Mouse (Mus musculus) embryo, embryonic 9.5 days (tissue): Measurements from ENCODE around the gene Agbl4.

Experiments used
- DNase-seq: peaks from one replicate; pipeline ENCODE4 v3.0.0-alpha.2; 2017; ENCODE audit errors: extremely low spot score

Gene Agbl4

GRCm38 (mm10) chr4:111256931-111257330 is 859.5 kb downstream of the Agbl4 start:
- DNase-seq: no peak

- no peak for DNase-seq
Measured at GRCm38 (mm10) chr4:111280936-111281335, 883.5 kb downstream of the Agbl4 start.

DNA sequence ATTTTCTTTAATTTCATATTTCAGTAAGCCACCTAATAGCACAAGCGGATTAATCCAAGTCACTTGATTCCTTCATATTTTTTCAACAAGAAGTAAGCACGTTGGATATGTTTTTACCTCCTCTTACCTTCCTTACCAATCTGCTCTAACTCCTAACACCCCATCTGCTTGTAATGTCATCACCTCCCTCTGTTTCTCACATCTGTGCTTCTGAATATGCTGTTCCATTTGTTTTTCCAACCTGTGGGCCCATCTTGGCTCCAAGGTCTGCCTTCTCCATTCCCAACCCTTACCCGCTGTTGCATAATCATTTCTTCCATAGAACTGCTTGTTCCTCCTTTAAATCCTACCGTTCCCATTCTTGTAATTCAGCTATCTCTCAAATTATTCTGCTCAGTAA is 884.4 kb downstream of the Agbl4 start:
- no peak for DNase-seq

DNA sequence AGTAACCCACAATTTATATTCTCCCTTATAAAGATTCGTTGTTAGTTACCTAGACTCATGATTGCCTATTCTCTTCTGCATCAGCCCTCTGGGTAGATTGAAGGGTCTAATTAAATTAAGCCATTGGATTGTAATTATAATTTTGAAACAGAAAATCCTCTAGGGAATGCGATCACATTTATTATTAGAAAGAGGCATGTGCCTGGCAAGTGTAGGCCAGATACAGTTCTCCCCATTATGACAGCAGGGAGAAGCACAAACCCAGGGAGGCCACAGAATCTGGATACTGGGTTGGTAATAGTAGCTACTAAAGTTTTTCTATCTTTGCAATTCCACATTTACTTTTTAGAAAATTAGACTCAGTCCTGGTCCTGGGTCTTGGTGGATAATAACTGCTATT is 887.2 kb downstream of the Agbl4 start:
- no peak for DNase-seq

DNA sequence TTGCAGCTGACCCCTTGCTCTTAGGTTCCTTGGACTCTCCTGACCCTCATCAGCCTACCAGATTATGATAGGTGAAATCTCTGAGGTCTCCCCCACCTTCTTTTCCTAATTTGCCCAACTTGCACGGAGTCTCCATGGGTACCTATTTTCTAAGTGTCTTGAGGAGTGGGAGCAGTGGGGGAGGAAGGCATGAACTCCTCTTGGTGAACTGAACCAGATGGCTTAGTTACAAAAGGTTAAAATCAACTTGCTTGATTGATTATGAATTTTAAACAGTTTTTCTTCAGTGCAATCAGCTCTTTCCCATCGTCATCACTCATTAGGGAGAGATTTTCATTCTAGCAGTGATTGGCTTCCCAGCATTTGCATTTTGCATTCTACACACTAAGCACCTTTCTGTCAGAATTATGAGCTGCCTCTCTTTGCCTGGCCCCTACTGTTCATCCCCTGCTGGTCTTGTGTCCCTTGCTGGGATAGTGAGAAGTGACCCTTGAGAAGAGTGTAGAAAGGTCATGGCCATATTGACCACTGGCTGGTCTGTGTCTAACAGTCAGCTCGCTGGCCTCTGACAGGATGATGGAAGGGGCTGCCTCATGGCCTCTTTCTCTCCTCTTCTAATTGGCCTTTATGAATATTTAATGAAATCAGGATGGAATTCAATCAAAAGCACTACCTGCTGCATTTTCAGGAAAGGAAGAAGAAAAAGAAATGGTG is 897.2 kb downstream of the Agbl4 start:
- no peak for DNase-seq

DNA sequence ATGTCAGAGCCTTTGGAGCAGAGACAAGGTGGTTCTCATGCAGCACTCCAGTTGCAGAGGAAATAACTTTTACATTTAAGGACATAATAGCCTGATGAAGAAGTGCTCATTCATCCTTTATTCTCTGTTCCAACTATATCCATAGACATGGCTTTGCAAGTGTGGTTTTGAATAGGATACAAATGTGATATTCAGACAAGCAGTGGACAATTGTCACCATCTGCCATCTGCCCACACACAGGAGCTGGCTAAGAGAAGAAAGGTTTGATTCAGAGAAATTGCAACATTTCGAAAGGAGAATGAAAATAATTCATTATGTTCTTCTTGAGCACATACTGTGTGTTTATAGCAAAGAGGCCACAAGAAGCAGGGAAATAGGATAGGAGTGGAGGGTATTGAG is 909.1 kb downstream of the Agbl4 start:
- DNase-seq: no peak

DNA sequence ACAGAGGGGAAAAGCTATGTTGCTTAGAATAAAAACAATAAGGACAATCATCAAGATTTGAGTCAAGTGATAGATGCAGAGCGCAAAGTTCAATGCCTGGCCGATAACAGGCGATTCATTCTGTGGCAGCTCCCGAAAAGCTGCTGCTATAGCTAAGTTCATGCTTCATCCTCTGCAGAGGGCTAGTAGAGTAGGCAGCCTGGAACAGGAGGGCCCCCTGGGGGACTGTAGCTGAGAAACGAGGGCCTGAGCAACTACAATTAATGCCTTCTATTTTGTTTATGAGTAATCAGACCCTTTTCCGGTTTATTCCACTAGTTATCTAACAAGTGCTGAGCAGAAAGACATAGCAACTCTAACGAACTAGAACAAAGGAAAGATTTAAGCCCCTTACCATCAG is 909.7 kb downstream of the Agbl4 start:
- DNase-seq: no peak

GRCm38 (mm10) chr4:111307633-111308032 is 910.2 kb downstream of the Agbl4 start:
- DNase-seq: no peak

DNA sequence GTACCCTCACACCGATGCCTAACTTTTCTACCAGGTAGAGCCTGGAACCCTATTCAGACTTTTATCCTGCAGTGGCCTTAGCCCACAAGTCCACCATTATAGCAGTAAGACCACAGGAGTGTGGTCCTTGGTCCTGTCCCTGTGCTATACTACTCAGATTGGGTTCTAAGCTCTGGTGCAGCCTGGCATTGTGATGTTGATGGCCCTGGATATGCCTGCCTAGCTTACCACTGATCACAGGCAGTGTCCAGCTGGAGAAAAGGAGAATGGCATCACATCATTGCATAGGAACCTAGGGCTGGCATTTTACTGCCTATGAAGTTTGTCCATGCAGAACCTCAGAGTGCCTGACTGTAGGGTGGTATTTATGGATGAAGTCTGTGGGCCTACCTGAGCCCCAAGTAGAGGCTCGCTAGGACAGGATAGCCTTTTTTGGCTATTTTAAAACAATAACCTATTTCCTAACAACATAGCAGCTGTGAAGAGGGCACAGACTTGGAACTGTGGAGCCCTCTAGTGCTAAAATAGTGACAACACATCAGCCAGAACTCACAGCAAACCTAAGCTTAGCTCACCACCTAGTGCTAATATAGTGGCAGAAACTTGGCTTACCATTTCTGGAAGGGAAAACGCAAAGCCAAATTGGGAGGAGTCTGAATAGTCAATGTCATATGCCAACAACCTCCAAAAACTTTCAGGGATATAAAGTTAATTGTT is 911.3 kb downstream of the Agbl4 start:
- DNase-seq: no peak

DNA sequence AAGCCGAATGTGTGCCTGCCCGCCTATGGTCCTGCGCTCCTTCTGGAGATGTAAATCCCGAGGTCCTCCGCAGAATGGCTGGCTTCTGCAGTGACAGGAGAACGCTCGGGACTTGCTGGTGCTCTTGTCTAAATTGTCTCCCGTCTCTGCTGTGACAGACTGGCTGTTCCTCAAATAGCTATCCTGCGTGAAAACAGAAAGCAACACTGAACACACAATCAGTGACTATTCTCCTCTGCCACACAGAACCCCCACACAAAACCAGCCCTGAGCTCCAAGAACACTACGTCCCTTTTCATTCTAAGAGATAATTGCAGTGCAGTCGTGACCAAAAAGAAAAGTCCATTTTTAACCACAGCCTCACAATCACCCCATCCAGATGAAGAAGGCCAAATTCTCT is 929.6 kb downstream of the Agbl4 start:
- no peak for DNase-seq

GRCm38 (mm10) chr4:111327760-111328373 is 930.4 kb downstream of the Agbl4 start:
- peak; percentile 31 for DNase-seq

DNA sequence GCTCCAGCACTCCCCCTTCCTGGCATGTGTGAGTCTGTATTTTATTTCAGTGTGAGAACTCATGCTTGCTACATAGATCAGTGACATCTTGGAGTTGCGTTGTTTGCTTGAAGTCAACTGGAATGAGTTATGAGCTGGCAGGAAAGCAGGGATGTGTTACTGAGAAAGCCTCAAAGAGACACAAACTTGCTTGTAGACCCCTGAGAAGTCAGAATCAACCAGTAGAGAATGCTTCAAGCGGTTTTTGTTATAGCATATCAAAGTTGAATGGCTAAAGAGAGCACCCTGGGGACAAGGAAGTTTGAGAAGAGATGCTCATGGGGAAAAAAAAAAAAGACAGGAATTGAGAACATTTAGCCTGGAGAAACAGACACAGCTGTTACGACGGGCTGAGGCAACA is 932.0 kb downstream of the Agbl4 start:
- no peak for DNase-seq

GRCm38 (mm10) chr4:111332864-111333263 is 935.4 kb downstream of the Agbl4 start:
- DNase-seq: no peak

DNA sequence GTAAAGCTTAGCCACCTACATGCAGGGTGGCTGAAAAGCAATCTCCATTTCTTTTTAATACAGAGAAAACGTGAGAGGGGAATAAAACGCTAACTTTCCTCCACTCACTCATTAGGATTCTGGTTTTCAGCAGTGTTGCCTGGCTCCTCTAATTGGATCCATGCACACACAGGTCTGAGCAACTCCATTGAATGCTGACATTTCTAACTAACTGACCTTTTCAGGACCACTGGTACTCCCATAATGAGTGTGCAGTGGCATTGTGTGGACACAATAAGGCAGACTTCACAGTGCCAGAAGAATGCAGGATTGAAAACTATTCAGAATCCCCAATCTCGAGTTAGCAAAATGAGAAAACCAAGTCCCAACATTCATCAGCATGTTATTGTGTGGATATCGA is 952.5 kb downstream of the Agbl4 start:
- DNase-seq: peak; percentile 12

DNA sequence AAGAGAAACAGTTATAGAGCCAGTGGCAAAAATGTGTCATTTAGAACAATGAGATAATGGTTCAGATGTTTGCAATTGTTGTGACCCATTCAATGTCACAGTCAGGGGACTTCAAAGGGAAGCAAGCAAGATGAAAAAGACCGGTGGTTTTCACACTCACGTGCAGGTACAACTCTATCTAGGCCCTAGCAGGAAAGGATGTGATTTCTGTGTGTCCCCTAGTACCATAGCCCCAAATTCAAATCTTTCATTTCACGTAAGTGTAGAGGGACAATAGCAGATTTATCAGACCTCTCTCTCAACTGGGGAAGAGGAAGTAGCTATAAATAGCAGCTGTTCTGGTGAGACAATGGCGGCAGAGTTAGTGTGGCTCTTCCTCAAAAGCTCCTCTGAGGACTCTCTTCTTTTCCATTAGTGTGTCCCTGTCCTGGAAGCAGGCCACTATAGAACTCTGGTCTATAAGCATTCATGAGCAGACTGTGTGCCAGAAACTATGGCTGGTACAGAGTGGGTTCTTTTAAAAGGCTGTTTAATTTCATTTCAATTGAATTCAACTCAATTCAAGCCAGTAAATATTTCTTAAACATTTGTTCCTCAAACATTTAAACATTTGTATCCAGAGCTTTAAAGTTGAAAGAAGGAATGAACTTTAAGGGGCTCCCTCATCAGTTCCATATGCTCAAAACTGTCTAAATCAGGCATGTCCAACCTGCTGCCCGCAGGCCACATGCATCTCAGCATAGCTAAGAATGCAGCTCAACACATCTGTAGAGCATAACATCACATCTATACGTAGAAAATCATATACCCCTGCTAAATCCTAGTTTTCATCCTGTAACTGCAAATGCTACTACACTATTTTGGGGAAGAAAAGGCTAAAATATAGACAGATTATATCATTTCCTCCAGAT is 953.4 kb downstream of the Agbl4 start:
- peak; percentile 10 for DNase-seq

- no peak for DNase-seq
Measured at GRCm38 (mm10) chr4:111356584-111357115, 959.2 kb downstream of the Agbl4 start.

GRCm38 (mm10) chr4:111357176-111357575 is 959.7 kb downstream of the Agbl4 start:
- no peak for DNase-seq

- no peak for DNase-seq
Measured at GRCm38 (mm10) chr4:111364199-111364598, 966.7 kb downstream of the Agbl4 start.

- DNase-seq: no peak
Measured at GRCm38 (mm10) chr4:111367771-111368170, 970.3 kb downstream of the Agbl4 start.

- DNase-seq: no peak
Measured at GRCm38 (mm10) chr4:111377159-111377558, 979.7 kb downstream of the Agbl4 start.

DNA sequence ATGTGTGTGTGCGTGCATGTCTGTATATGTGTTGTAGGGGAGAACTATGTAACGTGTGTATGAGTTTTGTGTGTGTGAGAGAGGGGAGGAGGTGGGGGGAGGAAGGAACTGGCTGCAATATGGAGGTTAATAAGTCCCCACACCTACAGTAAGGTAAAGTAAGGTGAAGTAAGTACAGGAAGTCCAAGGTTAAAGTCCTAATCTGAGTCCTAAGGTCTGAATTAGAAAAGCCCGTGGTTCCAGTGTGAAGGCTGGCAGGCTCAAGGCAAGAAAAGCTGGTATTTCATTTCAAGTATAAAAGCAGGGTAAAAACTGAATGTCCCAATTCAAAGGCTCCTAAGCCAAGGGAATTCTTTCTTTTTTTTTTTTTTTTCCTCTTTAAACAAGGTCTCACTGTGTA is 980.6 kb downstream of the Agbl4 start:
- no peak for DNase-seq

- DNase-seq: no peak
Measured at GRCm38 (mm10) chr4:111383101-111383500, 985.6 kb downstream of the Agbl4 start.
